Mouse (Mus musculus): ENCODE measurements at regions not wholly inside any gene's neighbourhood (a gene's known extent, or its start where the extent isn't known, plus 50 kb on each side); places are given as distances from the start of the nearest gene placed in this dataset.

GRCm38 (mm10) chr3:138668394-138669092 is 73.5 kb upstream of the Tspan5 start:
- DNase-seq: no peak

- no peak for DNase-seq
Observed at GRCm38 (mm10) chr3:138675881-138676280, 66.1 kb upstream of the Tspan5 start.

- no peak for DNase-seq
Observed at GRCm38 (mm10) chr3:138678351-138678750, 63.6 kb upstream of the Tspan5 start.

GRCm38 (mm10) chr3:138686636-138687230 is 55.3 kb upstream of the Tspan5 start:
- DNase-seq: no peak

GRCm38 (mm10) chr3:138688606-138689005 is 53.4 kb upstream of the Tspan5 start:
- DNase-seq: no peak

Measured in thymus, adult 18-20 months (tissue).